Mouse (Mus musculus): ENCODE measurements at regions not wholly inside any gene's neighbourhood (a gene's known extent, or its start where the extent isn't known, plus 50 kb on each side); places are given as distances from the start of the nearest gene placed in this dataset.

GRCm38 (mm10) chr2:117021787-117022186, 99.4 kb upstream of the Spred1 start:
- no peak for DNase-seq (ENCODE audit: low spot score in 2 of 2)

- no peak for DNase-seq (ENCODE audit: low spot score in 2 of 2)
Observed at GRCm38 (mm10) chr2:117023436-117023835, 97.7 kb upstream of the Spred1 start.

- no peak for DNase-seq (ENCODE audit: low spot score in 2 of 2)
Observed at GRCm38 (mm10) chr2:117027071-117027470, 94.1 kb upstream of the Spred1 start.

DNA sequence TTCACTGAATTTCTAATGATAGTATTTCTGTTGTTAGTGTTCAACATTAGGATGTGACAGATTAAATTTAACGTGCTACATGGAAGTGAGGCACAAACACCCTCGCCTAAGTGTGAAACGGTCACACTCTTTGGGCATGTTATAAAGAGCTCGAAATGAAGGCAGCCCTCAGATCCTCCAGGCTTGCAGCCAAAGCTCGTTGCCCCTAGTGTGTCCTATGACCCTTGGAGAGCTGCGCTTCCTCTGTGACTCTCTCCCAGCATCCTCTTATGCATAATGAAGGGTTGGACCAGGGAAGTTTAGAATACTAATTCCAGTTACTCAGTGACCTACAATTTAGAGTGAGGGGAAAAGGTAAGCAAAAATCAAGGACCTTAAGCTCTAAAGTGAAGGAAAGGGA, 92.4 kb upstream of the Spred1 start:
- DNase-seq (ENCODE audit: low spot score in 2 of 2) = no peak

- no peak for DNase-seq (ENCODE audit: low spot score in 2 of 2)
Observed at GRCm38 (mm10) chr2:117036197-117036872, 84.8 kb upstream of the Spred1 start.

DNA sequence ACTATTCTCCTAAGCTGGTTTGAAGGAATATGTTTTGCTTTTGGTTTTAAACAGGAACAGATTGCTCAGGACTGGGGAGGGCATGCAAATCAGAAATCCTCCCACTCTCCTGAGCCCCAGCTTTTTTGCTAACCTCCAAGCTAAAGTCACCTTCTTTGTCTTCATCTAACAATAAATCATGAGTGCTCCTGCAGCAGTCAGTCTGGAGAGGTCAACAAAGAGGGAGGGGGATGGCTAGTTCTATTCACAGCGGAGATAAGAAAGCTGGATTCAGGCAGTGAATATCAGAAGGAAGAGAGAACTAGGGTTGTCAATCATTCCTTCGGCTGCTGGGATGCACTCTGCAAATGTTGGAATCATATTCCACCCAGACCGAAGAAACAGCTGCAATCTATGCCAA, 81.0 kb upstream of the Spred1 start:
- no peak for DNase-seq (ENCODE audit: low spot score in 2 of 2)

DNA sequence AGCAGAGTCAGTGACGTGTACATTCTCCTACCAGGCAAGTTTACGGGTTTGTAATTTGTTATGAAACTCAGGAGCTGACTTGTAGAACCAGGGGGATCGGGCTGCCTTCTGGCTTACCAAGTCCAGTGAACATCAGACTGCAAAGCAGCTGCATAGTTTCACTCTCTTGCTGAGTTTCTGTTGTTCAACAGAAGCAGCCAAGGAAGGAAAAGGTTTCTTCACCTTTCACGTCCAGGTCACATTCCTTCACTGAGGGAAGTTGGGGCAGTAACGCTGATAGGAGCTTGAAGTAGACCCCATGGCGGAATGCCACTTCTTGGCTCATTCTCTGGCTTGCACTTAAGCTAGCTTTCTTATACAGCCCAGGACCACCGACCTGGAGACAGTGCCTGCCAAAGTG, 77.3 kb upstream of the Spred1 start:
- no peak for DNase-seq (ENCODE audit: low spot score in 2 of 2)

GRCm38 (mm10) chr2:117048290-117048730, 72.9 kb upstream of the Spred1 start:
- no peak for DNase-seq (ENCODE audit: low spot score in 2 of 2)

- DNase-seq (ENCODE audit: low spot score in 2 of 2) = no peak
Observed at GRCm38 (mm10) chr2:117050061-117050460, 71.1 kb upstream of the Spred1 start.

DNA sequence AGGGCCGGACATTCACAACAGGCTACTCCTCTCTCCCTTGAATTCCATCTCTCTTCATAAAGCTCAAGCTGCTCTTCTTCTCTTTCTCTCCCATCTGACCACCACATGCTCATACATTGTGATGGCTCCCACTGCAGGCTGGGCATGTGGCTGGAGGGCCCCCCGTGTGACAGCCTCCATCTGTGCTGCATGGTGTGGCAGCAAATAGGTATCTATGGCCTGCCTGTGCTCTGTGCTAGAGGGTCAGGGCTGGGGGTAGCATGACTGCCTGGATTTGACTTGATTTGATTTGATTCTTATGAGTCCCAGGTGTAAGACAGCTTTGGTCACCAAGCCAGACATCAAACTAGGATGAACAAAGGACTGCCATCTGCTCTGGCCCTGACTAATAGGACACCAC, 57.0 kb upstream of the Spred1 start:
- no peak for DNase-seq (ENCODE audit: low spot score in 2 of 2)

DNA sequence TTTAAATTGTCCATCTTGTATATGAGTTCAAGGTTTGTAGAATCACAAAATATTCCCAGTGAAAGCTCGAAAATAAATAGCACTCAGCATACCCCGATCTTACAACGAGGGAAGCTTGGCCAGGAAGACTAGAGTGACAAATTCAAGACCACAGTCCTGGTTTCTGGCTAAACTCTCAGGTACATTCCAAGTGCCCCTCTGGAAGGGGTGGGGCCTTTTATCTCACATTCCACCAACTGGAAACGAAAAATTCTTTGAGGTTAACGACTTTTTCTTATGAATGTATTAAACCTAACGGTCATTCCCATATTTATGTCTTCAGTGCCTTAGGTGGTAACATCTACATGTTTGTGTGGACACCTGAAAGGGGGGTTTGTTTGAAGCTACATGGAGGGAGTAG, 50.8 kb upstream of the Spred1 start:
- DNase-seq (ENCODE audit: low spot score in 2 of 2) = no peak

DNA sequence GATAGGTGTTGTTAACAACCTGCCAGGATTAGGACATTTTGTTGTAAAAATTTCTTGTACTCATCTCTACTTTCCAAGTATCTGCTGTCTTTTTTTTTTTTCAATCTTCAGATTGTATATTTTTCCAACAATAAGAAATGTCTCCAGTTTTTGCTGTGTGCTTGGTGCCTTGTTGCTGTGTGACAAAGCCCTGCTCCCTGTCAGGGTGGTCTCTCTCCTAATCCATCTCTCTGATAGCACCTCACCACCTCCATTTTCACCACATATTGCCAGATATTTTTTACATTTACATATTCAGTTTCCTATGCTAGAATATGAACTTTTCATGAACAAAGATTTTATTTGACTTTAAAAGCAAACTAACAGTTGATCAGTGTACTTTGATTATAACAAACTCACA, 50.1 kb upstream of the Spred1 start:
- no peak for DNase-seq (ENCODE audit: low spot score in 2 of 2)

All from spleen, postnatal 14 days (tissue).